Mouse (Mus musculus) layer of hippocampus, postnatal 36 days (tissue): ENCODE results near the gene Zfp46. TPM values are rescaled to one million over a fixed set of nuclear protein-coding genes. Genes with fewer than 3 reads are reported as not detected.

Source experiments
- DNase-seq, 2 experiments: peaks; one replicate each; pipeline ENCODE4 v3.0.0; 2022
- total RNA-seq, 2 experiments: library from RNA; stranded (reverse); gene quantifications; 2 replicates each; pipeline ENCODE4 v1.2.3; 2021

Zfp46 gene
- total RNA-seq = 10 to 100 TPM; 37.7 to 43.1 TPM

- DNase-seq = peak; percentile 71 to 76
Observed at GRCm38 (mm10) chr4:136284455-136284854, at the start of gene Zfp46. Gene Zfp46 (plus strand): TSS chr4:136284683.

- DNase-seq = no peak
Observed at GRCm38 (mm10) chr4:136238669-136239068, 45.8 kb upstream of the Zfp46 start.

- no peak for DNase-seq
Observed at GRCm38 (mm10) chr4:136239111-136239510, 45.4 kb upstream of the Zfp46 start.

- peak; percentile 80 to 83 for DNase-seq
Observed at GRCm38 (mm10) chr4:136239622-136240021, 44.9 kb upstream of the Zfp46 start.

GRCm38 (mm10) chr4:136240123-136240522 lies 44.4 kb upstream of the Zfp46 start:
- no peak for DNase-seq

- DNase-seq = no peak
Observed at GRCm38 (mm10) chr4:136240955-136241354, 43.5 kb upstream of the Zfp46 start.

- DNase-seq = no peak
Observed at GRCm38 (mm10) chr4:136242065-136242703, 42.3 kb upstream of the Zfp46 start.

- DNase-seq = no peak
Observed at GRCm38 (mm10) chr4:136242728-136243127, 41.8 kb upstream of the Zfp46 start.

- no peak for DNase-seq
Observed at GRCm38 (mm10) chr4:136244208-136244607, 40.3 kb upstream of the Zfp46 start.

GRCm38 (mm10) chr4:136245681-136246080 lies 38.8 kb upstream of the Zfp46 start:
- no peak for DNase-seq

GRCm38 (mm10) chr4:136246568-136246969 lies 37.9 kb upstream of the Zfp46 start:
- no peak for DNase-seq

GRCm38 (mm10) chr4:136247386-136247728 lies 37.1 kb upstream of the Zfp46 start:
- DNase-seq = no peak

- DNase-seq = no peak
Observed at GRCm38 (mm10) chr4:136247729-136248463, 36.6 kb upstream of the Zfp46 start, which contains the start of gene Tcea3. Gene Tcea3 (plus strand): TSS chr4:136247729.

GRCm38 (mm10) chr4:136248464-136249331 lies 35.8 kb upstream of the Zfp46 start:
- DNase-seq = no peak

GRCm38 (mm10) chr4:136249332-136249647 lies 35.2 kb upstream of the Zfp46 start:
- DNase-seq = no peak

GRCm38 (mm10) chr4:136249780-136250179 lies 34.7 kb upstream of the Zfp46 start:
- no peak for DNase-seq

GRCm38 (mm10) chr4:136255919-136256318 lies 28.6 kb upstream of the Zfp46 start:
- no peak for DNase-seq

- DNase-seq = no peak
Observed at GRCm38 (mm10) chr4:136256696-136257095, 27.8 kb upstream of the Zfp46 start.

GRCm38 (mm10) chr4:136259916-136260315 lies 24.6 kb upstream of the Zfp46 start:
- DNase-seq = no peak

GRCm38 (mm10) chr4:136260491-136261180 lies 23.8 kb upstream of the Zfp46 start:
- DNase-seq = peak; percentile 72 to 78

- DNase-seq = no peak
Observed at GRCm38 (mm10) chr4:136261912-136262311, 22.6 kb upstream of the Zfp46 start.

GRCm38 (mm10) chr4:136263555-136263954 lies 20.9 kb upstream of the Zfp46 start:
- DNase-seq = no peak
